Mouse (Mus musculus) brain, embryonic 14.5 days (tissue): ENCODE measurements at regions not wholly inside any gene's neighbourhood (a gene's known extent, or its start where the extent isn't known, plus 50 kb on each side); places are given as distances from the start of the nearest gene placed in this dataset.

Experiments used
- DNase-seq: peaks from one replicate; pipeline ENCODE4 v3.0.0-alpha.2; 2011; ENCODE audit warnings: low read depth
- CTCF ChIP-seq: fragments of 200-500 bp; IDR thresholded peaks from 2 replicates; pipeline ENCODE4 v1.5.1; 2012; ENCODE audit warnings: inconsistent platforms, mild to moderate bottlenecking, moderate library complexity, borderline replicate concordance; ENCODE audit not compliant: insufficient read depth, insufficient read length; ENCODE audit errors: extremely low read depth
- POLR2A ChIP-seq: fragments of 200-500 bp; IDR thresholded peaks from 2 replicates; pipeline ENCODE4 v1.6.1; 2012; ENCODE audit warnings: mild to moderate bottlenecking, inconsistent platforms, borderline replicate concordance; ENCODE audit not compliant: poor library complexity, insufficient read depth, insufficient read length, severe bottlenecking; ENCODE audit errors: extremely low read depth

DNA sequence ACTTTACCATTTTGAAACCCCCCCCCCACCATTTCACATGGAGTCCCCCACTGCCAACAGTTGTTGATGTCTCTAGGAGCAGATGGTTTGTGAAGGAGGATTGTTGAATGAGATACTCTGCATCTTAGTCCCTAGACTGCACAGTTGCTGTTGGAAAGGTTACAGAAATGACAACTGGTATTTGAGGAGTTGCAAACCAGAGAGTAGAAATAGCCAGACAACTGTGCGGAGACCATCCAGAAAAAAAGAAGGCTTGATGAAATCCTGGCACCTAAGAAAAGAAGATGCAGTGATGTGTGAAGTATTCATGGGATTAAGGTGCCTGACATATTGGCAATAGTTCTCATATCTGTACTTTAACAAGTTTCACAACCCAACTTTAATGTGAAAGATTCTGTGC lies 1069.2 kb upstream of the Slc39a10 start:
- no peak for TF ChIP-seq POLR2A
- no peak for TF ChIP-seq CTCF
- DNase-seq: peak; percentile 84

DNA sequence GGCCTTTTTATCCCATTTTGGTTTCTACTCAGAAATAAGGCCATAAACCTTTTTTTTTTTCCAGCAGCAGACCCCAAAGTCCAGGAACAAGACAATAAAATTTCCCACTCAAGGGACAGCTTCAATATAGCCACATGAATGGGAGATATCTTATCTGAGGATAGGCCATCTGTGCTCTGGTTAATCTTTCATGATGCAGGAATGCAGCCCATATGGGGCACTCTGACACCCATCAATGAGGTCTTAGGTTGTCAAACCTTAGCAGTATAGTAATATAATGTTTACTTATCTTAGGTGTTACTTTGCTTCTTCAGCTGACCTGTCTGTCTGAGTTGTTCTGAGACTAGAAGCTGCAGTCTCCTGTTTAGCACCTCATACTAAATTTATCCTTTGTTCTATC lies 1048.0 kb upstream of the Slc39a10 start:
- DNase-seq: no peak
- TF ChIP-seq POLR2A (no peak), CTCF (no peak)

DNA sequence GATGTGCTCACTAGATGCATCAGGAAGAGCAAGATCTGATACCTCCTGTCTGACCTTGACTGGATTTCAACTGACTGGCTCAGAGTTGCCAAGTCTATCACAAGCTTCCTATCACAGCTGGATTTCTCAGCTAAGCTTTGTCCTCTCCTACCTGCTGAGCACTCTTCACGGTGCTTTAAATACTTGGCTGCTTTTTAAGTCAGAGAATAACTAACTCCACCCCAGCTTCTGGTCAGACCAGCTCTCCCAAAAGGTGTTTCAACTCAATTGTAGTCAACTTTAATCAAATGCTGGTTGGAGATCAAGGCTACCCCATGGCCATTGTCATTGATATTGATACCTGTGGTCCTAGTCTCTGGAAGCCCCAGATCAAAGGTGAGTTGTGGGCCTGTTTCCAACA lies 1021.5 kb upstream of the Slc39a10 start:
- DNase-seq: no peak
- TF ChIP-seq CTCF (no peak), POLR2A (no peak)
